Mouse (Mus musculus): ENCODE results near the gene Nkain2.
"Not testable (repeated sequence)": the region's sequence is repeated elsewhere in the genome, so short reads cannot be mapped to it uniquely, and the experiment has no call there.

The Nkain2 gene

GRCm38 (mm10) chr10:32889652-32890506 is at the start of gene Nkain2:
Gene Nkain2 (minus strand): TSS chr10:32890462.
- peak; percentile 59 for DNase-seq (ENCODE audit: low spot score)

- DNase-seq (ENCODE audit: low spot score) = no peak
Observed at GRCm38 (mm10) chr10:32939853-32940252, 49.6 kb upstream of the Nkain2 start.

GRCm38 (mm10) chr10:32895093-32895492 is 4.8 kb upstream of the Nkain2 start:
- DNase-seq (ENCODE audit: low spot score) = no peak

GRCm38 (mm10) chr10:32890507-32891131 is 357 bp upstream of the Nkain2 start:
- peak; percentile 30 for DNase-seq (ENCODE audit: low spot score)

- peak; percentile 14 for DNase-seq (ENCODE audit: low spot score)
Observed at GRCm38 (mm10) chr10:32881977-32882376, 8.3 kb downstream of the Nkain2 start.

GRCm38 (mm10) chr10:32870691-32871406 is 19.4 kb downstream of the Nkain2 start:
- DNase-seq (ENCODE audit: low spot score) = no peak

- DNase-seq (ENCODE audit: low spot score) = peak; percentile 14
Observed at GRCm38 (mm10) chr10:32869541-32869940, 20.7 kb downstream of the Nkain2 start.

- no peak for DNase-seq (ENCODE audit: low spot score)
Observed at GRCm38 (mm10) chr10:32815210-32815883, 74.9 kb downstream of the Nkain2 start.

- DNase-seq (ENCODE audit: low spot score) = no peak
Observed at GRCm38 (mm10) chr10:32796215-32796614, 94.0 kb downstream of the Nkain2 start.

- DNase-seq (ENCODE audit: low spot score) = no peak
Observed at GRCm38 (mm10) chr10:32790541-32790940, 99.7 kb downstream of the Nkain2 start.

GRCm38 (mm10) chr10:32782732-32783359 is 107.4 kb downstream of the Nkain2 start:
- DNase-seq (ENCODE audit: low spot score) = no peak

- no peak for DNase-seq (ENCODE audit: low spot score)
Observed at GRCm38 (mm10) chr10:32738989-32739388, 151.3 kb downstream of the Nkain2 start.

- not testable (repeated sequence) for DNase-seq (ENCODE audit: low spot score)
Observed at GRCm38 (mm10) chr10:32706579-32706978, 183.7 kb downstream of the Nkain2 start.

- DNase-seq (ENCODE audit: low spot score) = no peak
Observed at GRCm38 (mm10) chr10:32696661-32697060, 193.6 kb downstream of the Nkain2 start.

- no peak for DNase-seq (ENCODE audit: low spot score)
Observed at GRCm38 (mm10) chr10:32684548-32684947, 205.7 kb downstream of the Nkain2 start.

GRCm38 (mm10) chr10:32640256-32640655 is 250.0 kb downstream of the Nkain2 start:
- DNase-seq (ENCODE audit: low spot score) = no peak

GRCm38 (mm10) chr10:32639173-32639572 is 251.1 kb downstream of the Nkain2 start:
- DNase-seq (ENCODE audit: low spot score) = no peak

- DNase-seq (ENCODE audit: low spot score) = no peak
Observed at GRCm38 (mm10) chr10:32631043-32631442, 259.2 kb downstream of the Nkain2 start.

GRCm38 (mm10) chr10:32604448-32604847 is 285.8 kb downstream of the Nkain2 start:
- DNase-seq (ENCODE audit: low spot score) = no peak

GRCm38 (mm10) chr10:32602798-32603197 is 287.5 kb downstream of the Nkain2 start:
- DNase-seq (ENCODE audit: low spot score) = no peak

GRCm38 (mm10) chr10:32594998-32595397 is 295.3 kb downstream of the Nkain2 start:
- DNase-seq (ENCODE audit: low spot score) = no peak

GRCm38 (mm10) chr10:32577276-32577580 is 313.0 kb downstream of the Nkain2 start:
- no peak for DNase-seq (ENCODE audit: low spot score)

Measured in testis, postnatal 14 days (tissue).